Mouse (Mus musculus) mouse embryonic stem cell (cell line): ENCODE measurements around the gene Tdp2.

ENCODE experiments used
- in situ Hi-C, 2 experiments: fragments of 300-500 bp; cut with MboI; formaldehyde crosslinking; loops; 1 replicate in 1 of 2; 3 replicates in 1 of 2; pipeline ENCODE4 v1.14.3; 2019 to 2020; ENCODE audit warnings: low sequenced_read_pairs in 2 of 2, low pct_unique_long_range_greater_than_20kb in 1 of 2, mixed read lengths in 1 of 2; ENCODE audit not compliant: unreplicated experiment in 1 of 2

The Tdp2 gene

DNA sequence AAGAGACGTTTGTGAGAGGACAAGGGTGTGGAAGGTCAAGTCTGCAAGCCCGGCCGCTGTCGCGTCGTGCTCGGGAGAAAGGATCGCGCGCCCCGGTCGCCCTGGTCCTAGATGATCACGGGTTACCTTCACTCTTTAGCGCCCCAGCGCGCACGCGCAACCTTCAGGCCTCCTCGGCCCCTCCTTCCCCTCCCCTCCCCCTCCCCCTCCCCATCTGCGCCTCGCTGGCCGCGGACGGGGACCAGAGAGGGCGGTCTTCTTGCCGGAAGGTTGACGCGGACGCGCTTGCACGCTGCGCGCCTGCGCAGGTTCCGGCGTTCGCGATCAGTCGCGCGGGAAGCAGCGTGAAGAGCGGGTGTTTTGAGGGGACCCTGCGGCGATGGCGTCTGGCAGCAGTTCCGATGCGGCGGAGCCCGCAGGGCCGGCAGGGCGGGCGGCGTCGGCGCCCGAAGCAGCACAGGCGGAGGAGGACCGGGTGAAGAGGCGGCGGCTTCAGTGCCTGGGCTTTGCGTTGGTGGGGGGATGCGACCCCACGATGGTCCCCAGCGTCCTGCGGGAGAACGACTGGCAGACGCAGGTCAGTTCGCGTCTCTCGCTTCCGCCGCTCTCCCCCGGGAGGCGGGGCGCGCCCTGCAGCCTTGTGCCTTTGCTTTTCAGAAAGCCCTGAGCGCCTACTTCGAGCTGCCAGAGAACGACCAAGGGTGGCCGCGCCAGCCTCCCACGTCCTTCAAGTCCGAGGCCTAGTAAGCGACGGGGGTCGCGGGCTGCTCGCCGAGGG, at the start of gene Tdp2, which contains the start of gene Acot13:
TSS of gene Tdp2 (plus strand) at position 327 of the 778 bp plus-strand sequence.
TSS of gene Acot13 (minus strand) at position 188 of the 778 bp plus-strand sequence.
- in situ Hi-C loops = no loop called here

DNA sequence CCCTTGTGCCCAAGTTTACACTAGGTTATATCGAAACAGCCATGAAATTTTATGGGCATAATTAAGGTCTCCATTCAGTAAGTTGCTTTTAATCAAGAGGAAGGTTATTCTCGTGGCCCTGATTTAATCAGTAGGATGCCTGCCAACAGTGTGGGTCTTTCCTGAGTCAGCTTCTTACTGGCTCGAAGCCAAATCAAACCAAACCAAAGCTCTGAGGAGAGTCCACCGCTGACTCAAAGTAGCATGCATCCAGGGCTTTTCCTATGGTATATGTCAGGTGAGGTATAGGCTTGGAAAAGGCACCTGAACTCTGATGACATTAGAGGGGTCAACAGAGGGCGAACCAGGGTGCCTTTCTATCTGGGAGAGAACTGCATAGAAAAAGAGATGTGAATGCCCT, 49.6 kb upstream of the Tdp2 start:
- in situ Hi-C loops = no loop called here

DNA sequence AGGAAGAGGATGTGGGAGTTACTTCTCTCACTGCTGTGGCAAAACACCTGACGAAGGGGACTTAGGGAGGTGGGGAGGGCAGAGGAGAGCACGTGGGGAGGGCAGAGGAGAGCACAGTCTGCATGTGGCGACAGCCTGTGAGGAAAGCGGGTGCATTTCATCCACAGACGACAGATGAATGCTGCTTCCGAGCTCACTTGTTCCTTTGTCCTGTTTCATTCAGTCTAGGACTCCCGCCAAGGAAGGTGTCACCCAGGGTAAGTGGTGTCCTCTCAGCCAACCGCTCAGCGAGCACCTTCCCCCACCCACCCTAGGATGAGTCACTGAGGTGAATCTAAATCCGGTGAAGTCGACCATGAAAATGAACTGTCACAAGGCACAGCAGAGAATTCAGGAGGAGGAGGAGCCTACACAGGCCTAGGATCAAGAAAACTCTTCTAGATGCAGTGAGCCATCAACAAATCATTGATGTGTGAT, 45.4 kb upstream of the Tdp2 start:
- in situ Hi-C loops = no loop called here

DNA sequence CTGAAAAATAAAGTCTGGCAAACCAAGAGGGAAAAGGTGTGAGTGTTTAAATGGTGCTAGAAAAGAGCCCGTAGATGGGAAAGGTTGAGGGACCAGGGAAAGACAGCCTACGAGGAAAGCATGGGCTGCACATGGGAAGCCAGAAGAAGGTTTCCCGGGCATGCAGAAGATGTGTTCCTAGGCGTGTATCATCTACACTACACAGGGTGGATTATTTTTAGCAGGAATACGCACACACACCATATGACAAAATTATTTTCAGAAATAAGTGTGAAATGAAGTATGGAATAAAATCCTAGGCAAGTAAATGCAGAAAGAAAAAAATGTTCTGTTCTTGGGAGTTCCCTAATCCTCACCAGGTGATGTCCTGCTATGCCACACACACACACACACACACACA, 44.0 kb upstream of the Tdp2 start:
- in situ Hi-C loops = no loop called here

DNA sequence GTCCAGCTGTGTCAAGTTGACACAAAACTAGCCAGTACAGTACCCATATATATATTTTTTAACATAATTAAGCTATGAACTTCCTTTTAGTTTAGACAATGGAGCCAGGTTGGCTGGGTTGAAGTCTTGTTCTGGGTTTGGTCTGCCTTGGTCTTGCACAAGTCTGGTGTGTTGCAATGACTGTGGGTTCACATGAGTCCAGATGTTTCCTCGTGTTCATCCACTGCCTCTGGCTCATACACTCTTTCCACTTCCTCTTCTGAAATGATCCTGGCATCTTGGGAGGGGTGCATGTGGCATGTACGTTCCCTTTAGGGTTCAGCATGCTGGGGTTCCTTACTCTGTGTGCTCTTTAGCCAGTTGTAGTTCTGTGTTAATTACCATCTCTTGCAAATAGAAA, 40.1 kb upstream of the Tdp2 start:
- in situ Hi-C loops = no loop called here

DNA sequence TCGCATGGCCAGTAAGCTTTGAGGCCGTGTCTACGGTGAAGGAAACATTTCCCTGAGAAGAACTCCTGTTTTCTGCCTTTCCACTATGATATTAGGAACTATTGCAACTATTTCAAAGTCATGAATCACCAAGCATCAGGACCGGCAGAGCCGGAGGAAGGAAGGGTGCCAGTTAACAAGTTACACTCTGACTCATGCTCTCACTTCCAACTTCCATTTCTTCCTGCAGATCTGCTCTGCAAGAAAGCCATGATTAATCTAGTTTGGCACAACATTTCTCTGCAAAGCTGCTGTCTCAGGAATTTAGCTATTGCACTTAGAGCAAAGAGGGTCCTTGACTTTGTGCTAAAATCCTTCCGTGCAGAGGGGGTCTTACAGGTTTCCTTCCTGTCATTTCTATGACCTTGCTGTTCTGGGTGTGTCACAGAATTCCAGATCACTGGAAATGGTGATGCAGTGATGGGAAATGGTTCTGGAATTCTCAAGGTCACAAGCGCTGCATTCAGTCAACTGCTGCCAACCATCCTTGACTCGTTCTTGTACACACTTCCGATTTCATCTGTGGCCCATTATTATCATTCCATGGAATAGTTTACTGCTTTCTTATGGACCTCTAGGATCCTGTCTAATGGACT, 39.0 kb upstream of the Tdp2 start:
- in situ Hi-C loops = no loop called here

DNA sequence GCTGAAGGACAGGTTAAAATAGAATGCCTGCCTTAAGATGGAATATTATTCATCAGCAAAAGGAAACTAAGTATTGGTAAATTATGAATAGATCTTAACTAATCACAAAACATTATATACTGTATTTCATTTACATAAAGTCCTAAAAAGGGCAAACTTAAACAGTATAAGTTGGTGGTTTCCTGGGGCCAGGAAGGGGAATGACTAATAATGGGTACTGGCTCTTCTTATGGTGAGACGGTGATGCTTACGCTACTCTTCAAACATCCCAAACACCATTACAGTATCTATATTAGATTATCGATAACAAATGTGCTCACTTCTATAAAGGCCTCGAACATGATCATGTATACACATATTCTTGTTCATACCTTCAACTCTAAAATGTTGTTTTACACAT, 32.8 kb upstream of the Tdp2 start:
- in situ Hi-C loops = no loop called here

- in situ Hi-C loops = no loop called here
These were observed 32.1 kb upstream of the Tdp2 start for GRCm38 (mm10) chr13:24799378-24799777.

GRCm38 (mm10) chr13:24799925-24800673, 31.4 kb upstream of the Tdp2 start:
- in situ Hi-C loops = no loop called here

- in situ Hi-C loops = no loop called here
These were observed 30.7 kb upstream of the Tdp2 start for GRCm38 (mm10) chr13:24800674-24801307.

- in situ Hi-C loops = no loop called here
These were observed 30.1 kb upstream of the Tdp2 start, which contains the start of gene BC005537 for GRCm38 (mm10) chr13:24801308-24801921. Gene BC005537, plus strand, starts transcription at chr13:24801657.

DNA sequence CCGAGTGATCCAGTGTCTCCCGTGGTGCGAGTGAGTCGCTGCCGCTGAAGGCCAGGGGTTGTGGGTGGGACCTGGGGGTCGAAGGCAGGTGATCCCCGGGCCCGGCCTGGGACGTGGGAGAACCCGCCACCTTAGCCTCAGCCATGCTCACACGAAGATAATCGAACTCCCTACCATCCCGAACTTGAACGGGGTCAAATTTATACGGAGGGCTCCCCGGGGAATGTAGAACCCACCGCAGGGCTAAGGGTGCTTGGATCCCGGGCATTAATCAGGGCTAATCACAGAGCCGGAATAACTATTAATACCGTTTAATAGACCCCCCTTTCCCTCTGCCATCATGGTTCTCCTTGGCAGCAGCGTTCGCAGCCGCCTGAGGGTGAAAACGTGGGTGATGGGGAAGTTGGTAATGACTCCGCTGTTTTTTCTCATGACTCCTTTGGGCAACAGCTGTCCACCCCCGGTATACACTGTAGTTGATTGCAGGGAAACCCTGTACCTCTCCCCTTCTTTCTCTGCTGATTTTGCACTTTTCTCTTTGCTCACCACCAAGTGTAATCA, 29.3 kb upstream of the Tdp2 start:
- in situ Hi-C loops = no loop called here

GRCm38 (mm10) chr13:24803196-24803595, 28.3 kb upstream of the Tdp2 start:
- in situ Hi-C loops = no loop called here

DNA sequence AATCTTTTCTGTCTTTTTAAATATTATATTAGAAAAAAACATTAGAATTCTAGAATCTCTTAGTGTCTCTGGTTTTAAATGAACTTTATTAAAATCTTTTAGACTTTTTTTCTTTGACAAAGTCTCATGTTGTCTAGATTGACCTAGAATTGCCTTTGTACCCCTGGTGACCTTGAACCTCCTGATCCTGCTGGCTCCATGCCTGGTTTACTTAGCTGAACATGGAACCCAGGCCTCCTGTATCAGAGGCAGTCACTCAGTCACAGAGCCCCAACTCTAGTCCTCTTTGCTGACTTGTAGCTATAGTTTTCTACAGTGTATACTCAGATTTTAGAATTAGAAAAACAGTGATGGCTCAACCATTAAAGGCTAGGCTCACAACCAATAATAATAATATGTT, 25.4 kb upstream of the Tdp2 start:
- in situ Hi-C loops = no loop called here

- in situ Hi-C loops = no loop called here
These were observed 19.0 kb upstream of the Tdp2 start for GRCm38 (mm10) chr13:24812521-24812920.

DNA sequence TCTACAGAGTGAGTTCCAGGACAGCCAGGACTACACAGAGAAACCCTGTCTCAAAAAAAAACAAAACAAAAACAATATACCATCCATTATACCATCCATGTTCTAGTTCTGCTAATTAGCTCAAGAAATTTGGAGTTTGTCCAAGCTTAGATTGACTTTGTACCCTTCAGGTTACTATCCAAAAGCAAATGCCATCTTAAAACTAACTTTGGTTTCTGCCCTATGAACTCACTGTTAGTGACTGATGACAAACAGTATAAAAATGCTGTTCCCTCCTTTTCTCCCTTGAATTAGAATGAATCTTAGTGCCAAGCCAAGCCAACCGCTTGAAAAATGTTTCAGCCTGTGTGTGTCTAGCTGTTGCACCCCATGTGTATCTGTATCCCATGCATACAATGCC, 16.9 kb upstream of the Tdp2 start:
- in situ Hi-C loops = no loop called here

DNA sequence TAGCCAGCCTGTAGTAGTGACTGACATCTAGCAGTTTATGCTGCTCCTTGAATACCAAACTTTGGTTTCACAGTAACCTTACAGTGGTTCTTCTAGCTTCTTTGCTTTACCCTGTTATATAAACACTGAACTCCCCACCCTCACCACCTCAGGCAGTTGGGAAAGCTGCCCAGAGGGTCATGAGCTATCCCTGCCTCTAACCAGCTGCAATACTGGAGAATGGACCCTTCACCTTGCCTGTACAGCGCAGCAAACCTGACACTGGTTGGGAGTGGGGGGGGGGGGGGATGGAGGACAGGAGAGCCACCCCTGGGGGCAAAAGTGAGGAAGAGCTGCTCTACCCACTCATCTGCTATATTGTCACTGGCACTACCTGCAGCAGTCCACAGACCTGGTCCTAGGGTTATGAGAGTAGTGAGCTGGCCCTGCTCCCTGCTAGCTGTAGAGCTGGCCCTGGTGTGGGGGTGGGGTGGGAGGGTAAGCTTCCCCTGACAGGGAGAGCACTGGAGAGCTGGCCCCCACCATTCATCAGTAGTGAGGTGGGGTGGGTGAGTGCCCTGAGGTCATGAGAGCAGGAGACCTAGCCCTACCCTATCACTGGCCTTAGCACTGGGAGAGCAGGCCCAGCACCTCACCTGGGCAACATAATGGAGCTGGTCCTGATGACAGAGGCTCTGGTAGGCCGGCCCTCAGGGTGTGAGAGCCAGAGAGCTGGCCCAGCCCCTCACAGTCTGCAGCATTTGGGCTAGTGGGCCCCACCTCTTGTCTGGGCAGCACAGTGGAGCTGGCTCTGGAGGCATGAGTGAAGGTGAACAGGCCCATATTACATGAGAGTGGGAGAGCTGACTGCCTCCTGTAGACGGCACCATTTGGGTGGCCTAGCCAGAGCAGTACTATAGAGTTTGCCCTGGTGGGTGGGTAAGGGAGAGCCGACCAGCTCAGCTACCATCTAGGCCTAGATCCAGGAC, 15.1 kb upstream of the Tdp2 start:
- in situ Hi-C loops = no loop called here
